Mouse (Mus musculus): ENCODE results near the gene Dock6. TPM values are rescaled to one million over a fixed set of nuclear protein-coding genes. Genes with fewer than 3 reads are reported as not detected.
A peak's percentile ranks its signal among the peaks of the same experiment; 100 is the strongest.

Gene Dock6
- polyA plus RNA-seq, 1 experiment from 2014 or later, result 15.1 TPM

- H3K36me3 ChIP-seq (ENCODE audit: control insufficient read depth, insufficient read depth, low read length), result peaks cover 4% of the 10 kb centered on the region; the same call in 1 of the 2 replicates
- H3K9me3 ChIP-seq (ENCODE audit: control insufficient read depth, low read length), result no peaks in the 10 kb centered on the region
- ATAC-seq (ENCODE audit: low FRiP score), result no peak
- peaks cover 10% of the 10 kb centered on the region for H3K4me1 ChIP-seq (ENCODE audit: control insufficient read depth, insufficient read depth, low read length)
- H3K4me2 ChIP-seq, result no peak overlapping the region
- no peak overlapping the region for H3K27ac ChIP-seq (ENCODE audit: low read depth, low read length)
- no peak overlapping the region for H3K4me3 ChIP-seq (ENCODE audit: low read depth, low read length)
- no peak overlapping the region for H3K9ac ChIP-seq (ENCODE audit: low read length)
- WGBS, result 82% methylated on average over 13 of the region's 13 CpGs
- no peaks in the 10 kb centered on the region for H3K27me3 ChIP-seq (ENCODE audit: control insufficient read depth, insufficient read depth, low read length)
- DNase-seq (ENCODE audit: low spot score, missing footprints), result no peak
Measured at GRCm38 (mm10) chr9:21754516-21755321, 97.7 kb downstream of the Dock6 start.

GRCm38 (mm10) chr9:21754003-21754402, 98.4 kb downstream of the Dock6 start:
- H3K9me3 ChIP-seq (ENCODE audit: control insufficient read depth, low read length), result no peaks in the 10 kb centered on the region
- DNase-seq (ENCODE audit: low spot score, missing footprints), result no peak
- H3K36me3 ChIP-seq (ENCODE audit: control insufficient read depth, insufficient read depth, low read length), result peaks cover 8% of the 10 kb centered on the region
- no peak overlapping the region for H3K4me3 ChIP-seq (ENCODE audit: low read depth, low read length)
- H3K9ac ChIP-seq (ENCODE audit: low read length), result no peak overlapping the region
- no peaks in the 10 kb centered on the region for H3K27me3 ChIP-seq (ENCODE audit: control insufficient read depth, insufficient read depth, low read length)
- H3K27ac ChIP-seq (ENCODE audit: low read depth, low read length), result no peak overlapping the region
- H3K4me1 ChIP-seq (ENCODE audit: control insufficient read depth, insufficient read depth, low read length), result peaks cover 4% of the 10 kb centered on the region
- no peak for ATAC-seq (ENCODE audit: low FRiP score)
- WGBS, result 82% methylated on average over 2 of the region's 2 CpGs
- H3K4me2 ChIP-seq, result no peak overlapping the region

- H3K9me3 ChIP-seq (ENCODE audit: control insufficient read depth, low read length), result no peaks in the 10 kb centered on the region
- WGBS, result 72% methylated on average over 10 of the region's 10 CpGs
- H3K27ac ChIP-seq (ENCODE audit: low read depth, low read length), result no peak overlapping the region
- no peak for ATAC-seq (ENCODE audit: low FRiP score)
- no peak overlapping the region for H3K4me2 ChIP-seq
- no peaks in the 10 kb centered on the region for H3K27me3 ChIP-seq (ENCODE audit: control insufficient read depth, insufficient read depth, low read length)
- no peak overlapping the region for H3K4me3 ChIP-seq (ENCODE audit: low read depth, low read length)
- no peak overlapping the region for H3K9ac ChIP-seq (ENCODE audit: low read length)
- H3K36me3 ChIP-seq (ENCODE audit: control insufficient read depth, insufficient read depth, low read length), result peaks cover 23% of the 10 kb centered on the region
- H3K4me1 ChIP-seq (ENCODE audit: control insufficient read depth, insufficient read depth, low read length), result no peaks in the 10 kb centered on the region
- no peak for DNase-seq (ENCODE audit: low spot score, missing footprints)
Measured at GRCm38 (mm10) chr9:21752252-21752792, 100.1 kb downstream of the Dock6 start.

- Histone ChIP-seq H3K4me1 (ENCODE audit: control insufficient read depth, insufficient read depth, low read length) (no peaks in the 10 kb centered on the region), H3K36me3 (ENCODE audit: control insufficient read depth, insufficient read depth, low read length) (peaks cover 30% of the 10 kb centered on the region), H3K27me3 (ENCODE audit: control insufficient read depth, insufficient read depth, low read length) (no peaks in the 10 kb centered on the region), H3K27ac (ENCODE audit: low read depth, low read length) (no peak overlapping the region), H3K9ac (ENCODE audit: low read length) (no peak overlapping the region), H3K4me2 (no peak overlapping the region), H3K4me3 (ENCODE audit: low read depth, low read length) (no peak overlapping the region), H3K9me3 (ENCODE audit: control insufficient read depth, low read length) (no peaks in the 10 kb centered on the region)
- ATAC-seq (ENCODE audit: low FRiP score), result no peak
- DNase-seq (ENCODE audit: low spot score, missing footprints), result no peak
- WGBS, result 78% methylated on average over 6 of the region's 6 CpGs
Measured at GRCm38 (mm10) chr9:21751347-21751746, 101.1 kb downstream of the Dock6 start.

GRCm38 (mm10) chr9:21750370-21750769, 102.1 kb downstream of the Dock6 start:
- no peak for DNase-seq (ENCODE audit: low spot score, missing footprints)
- ATAC-seq (ENCODE audit: low FRiP score), result no peak
- Histone ChIP-seq H3K4me2 (no peak overlapping the region), H3K36me3 (ENCODE audit: control insufficient read depth, insufficient read depth, low read length) (peaks cover 36% of the 10 kb centered on the region), H3K27ac (ENCODE audit: low read depth, low read length) (no peak overlapping the region), H3K9ac (ENCODE audit: low read length) (no peak overlapping the region), H3K9me3 (ENCODE audit: control insufficient read depth, low read length) (no peaks in the 10 kb centered on the region), H3K4me1 (ENCODE audit: control insufficient read depth, insufficient read depth, low read length) (no peaks in the 10 kb centered on the region), H3K4me3 (ENCODE audit: low read depth, low read length) (no peak overlapping the region), H3K27me3 (ENCODE audit: control insufficient read depth, insufficient read depth, low read length) (no peaks in the 10 kb centered on the region)
- WGBS, result 80% methylated on average over 3 of the region's 3 CpGs

Small RNAs within 50 kb of the gene (microRNA-seq; reads per million reads assigned to microRNA genes)
- 8.5 reads per million, percentile 28 among the genes with 10 or more reads in this experiment for gene Mir7083

Other genes with a start within 250 kb of the Dock6 start
- gene Smarca4, start 236.5 kb downstream of the Dock6 start, polyA plus RNA-seq (2014; fragmentation: Nextera tagmentation; extraction: Ambion mirVana), result 126 and 136 TPM in 2 replicates
- 18.9 and 22.1 TPM in 2 replicates for gene Ldlr, start 129.2 kb downstream of the Dock6 start, polyA plus RNA-seq (2014; fragmentation: Nextera tagmentation; extraction: Ambion mirVana)
- 91.3 and 115 TPM in 2 replicates for gene Spc24, start 92.3 kb downstream of the Dock6 start, polyA plus RNA-seq (2014; fragmentation: Nextera tagmentation; extraction: Ambion mirVana)
- gene Kank2, start 53.9 kb downstream of the Dock6 start, polyA plus RNA-seq (2014; fragmentation: Nextera tagmentation; extraction: Ambion mirVana), result 3.5 and 3.9 TPM in 2 replicates
- gene Angptl8, start 17.1 kb downstream of the Dock6 start, polyA plus RNA-seq (2014; fragmentation: Nextera tagmentation; extraction: Ambion mirVana), result 0.19 and 0.22 TPM in 2 replicates
- gene Rab3d, start 65.6 kb upstream of the Dock6 start, polyA plus RNA-seq (2014; fragmentation: Nextera tagmentation; extraction: Ambion mirVana), result 7.8 and 9.1 TPM in 2 replicates
- 2.4 and 3.4 TPM in 2 replicates for gene Ccdc159, start 74.8 kb upstream of the Dock6 start, polyA plus RNA-seq (2014; fragmentation: Nextera tagmentation; extraction: Ambion mirVana)
- gene Tmem205, start 74.9 kb upstream of the Dock6 start, polyA plus RNA-seq (2014; fragmentation: Nextera tagmentation; extraction: Ambion mirVana), result 30.6 and 35.7 TPM in 2 replicates
- gene Plppr2, start 84.4 kb upstream of the Dock6 start, polyA plus RNA-seq (2014; fragmentation: Nextera tagmentation; extraction: Ambion mirVana), result 19.1 and 22.2 TPM in 2 replicates
- gene Swsap1, start 103.1 kb upstream of the Dock6 start, polyA plus RNA-seq (2014; fragmentation: Nextera tagmentation; extraction: Ambion mirVana), result 20.3 and 22.3 TPM in 2 replicates
- gene Epor, start 110.9 kb upstream of the Dock6 start, polyA plus RNA-seq (2014; fragmentation: Nextera tagmentation; extraction: Ambion mirVana), result 3.4 and 5.2 TPM in 2 replicates
- 0.97 and 2.2 TPM in 2 replicates for gene Rgl3, start 136.8 kb upstream of the Dock6 start, polyA plus RNA-seq (2014; fragmentation: Nextera tagmentation; extraction: Ambion mirVana)
- gene Ccdc151, start 150.0 kb upstream of the Dock6 start, polyA plus RNA-seq (2014; fragmentation: Nextera tagmentation; extraction: Ambion mirVana), result 4.7 and 6.3 TPM in 2 replicates
- gene Prkcsh, start 150.2 kb upstream of the Dock6 start, polyA plus RNA-seq (2014; fragmentation: Nextera tagmentation; extraction: Ambion mirVana), result 85.5 and 86.9 TPM in 2 replicates
- 49.8 and 53.9 TPM in 2 replicates for gene Elavl3, start 199.4 kb upstream of the Dock6 start, polyA plus RNA-seq (2014; fragmentation: Nextera tagmentation; extraction: Ambion mirVana)
- not detected in 2 replicates for gene Gm49318, start 218.6 kb upstream of the Dock6 start, polyA plus RNA-seq (2014; fragmentation: Nextera tagmentation; extraction: Ambion mirVana)
- 7.6 and 7.9 TPM in 2 replicates for gene Zfp653, start 218.7 kb upstream of the Dock6 start, polyA plus RNA-seq (2014; fragmentation: Nextera tagmentation; extraction: Ambion mirVana)
- 31.2 and 31.5 TPM in 2 replicates for gene Ecsit, start 232.8 kb upstream of the Dock6 start, polyA plus RNA-seq (2014; fragmentation: Nextera tagmentation; extraction: Ambion mirVana)
- gene Cnn1, start 246.6 kb upstream of the Dock6 start, polyA plus RNA-seq (2014; fragmentation: Nextera tagmentation; extraction: Ambion mirVana), result 1.3 and 1.6 TPM in 2 replicates

All from midbrain, embryonic 11.5 days (tissue).